Mouse (Mus musculus): ENCODE results near the gene Islr. TPM values are rescaled to one million over a fixed set of nuclear protein-coding genes. Genes with fewer than 3 reads are reported as not detected.

Islr gene
- polyA plus RNA-seq, 1 experiment from 2014 or later = 109 TPM

- peak overlapping the region; percentile 53 for H3K4me2 ChIP-seq
- no peak overlapping the region for H3K27ac ChIP-seq
- peaks cover 63% of the 10 kb centered on the region for H3K4me1 ChIP-seq (replicated peaks)
- no peaks in the 10 kb centered on the region for H3K36me3 ChIP-seq
- no peaks in the 10 kb centered on the region for H3K9me3 ChIP-seq
- WGBS = 1% methylated on average over 37 of the region's 37 CpGs
- peaks cover 88% of the 10 kb centered on the region for H3K27me3 ChIP-seq
- H3K4me3 ChIP-seq (replicated peaks) = peak overlapping the region; percentile 32
- ATAC-seq (ENCODE audit: insufficient number of reproducible peaks, insufficient read depth, low FRiP score, low TSS enrichment, low read depth) = no peak
- H3K9ac ChIP-seq (replicated peaks) = 0 out of 2 replicates have a peak overlapping the region, but pooled peaks have one; percentile 28
Measured at GRCm38 (mm10) chr9:58201861-58202549, 2.1 kb downstream of the Islr start.

- Histone ChIP-seq H3K4me2 (peak overlapping the region; percentile 53), H3K27ac (no peak overlapping the region; the same call in 1 of the 2 replicates), H3K27me3 (peaks cover 96% of the 10 kb centered on the region), H3K4me3 (replicated peaks) (peak overlapping the region; percentile 32), H3K9me3 (no peaks in the 10 kb centered on the region), H3K9ac (replicated peaks) (no peak overlapping the region; the same call in 1 of the 2 replicates), H3K4me1 (replicated peaks) (peaks cover 70% of the 10 kb centered on the region), H3K36me3 (no peaks in the 10 kb centered on the region)
- no peak for ATAC-seq (ENCODE audit: insufficient number of reproducible peaks, insufficient read depth, low FRiP score, low TSS enrichment, low read depth)
- WGBS = 1% methylated on average over 24 of the region's 24 CpGs
Measured at GRCm38 (mm10) chr9:58201091-58201842, 2.8 kb downstream of the Islr start.

- 10% methylated on average over 11 of the region's 11 CpGs for WGBS
- Histone ChIP-seq H3K9me3 (no peaks in the 10 kb centered on the region), H3K4me3 (replicated peaks) (peak overlapping the region; percentile 32; the same call in 1 of the 2 replicates), H3K36me3 (no peaks in the 10 kb centered on the region), H3K4me1 (replicated peaks) (peaks cover 78% of the 10 kb centered on the region), H3K4me2 (peak overlapping the region; percentile 53), H3K27me3 (peaks cover 98% of the 10 kb centered on the region), H3K27ac (no peak overlapping the region), H3K9ac (replicated peaks) (no peak overlapping the region)
- ATAC-seq (ENCODE audit: insufficient number of reproducible peaks, insufficient read depth, low FRiP score, low TSS enrichment, low read depth) = no peak
Measured at GRCm38 (mm10) chr9:58200270-58201090, 3.6 kb downstream of the Islr start.

- H3K27me3 ChIP-seq = peaks cover 98% of the 10 kb centered on the region
- H3K9me3 ChIP-seq = no peaks in the 10 kb centered on the region
- H3K4me2 ChIP-seq = peak overlapping the region; percentile 53
- H3K4me3 ChIP-seq (replicated peaks) = peak overlapping the region; percentile 32
- H3K27ac ChIP-seq = no peak overlapping the region
- 2% methylated on average over 41 of the region's 41 CpGs for WGBS
- H3K9ac ChIP-seq (replicated peaks) = peak overlapping the region; percentile 32; the same call in 1 of the 2 replicates
- H3K36me3 ChIP-seq = no peaks in the 10 kb centered on the region
- H3K4me1 ChIP-seq (replicated peaks) = peaks cover 86% of the 10 kb centered on the region
- no peak for ATAC-seq (ENCODE audit: insufficient number of reproducible peaks, insufficient read depth, low FRiP score, low TSS enrichment, low read depth)
Measured at GRCm38 (mm10) chr9:58199381-58200269, 4.5 kb downstream of the Islr start.

- 1% methylated on average over 38 of the region's 38 CpGs for WGBS
- Histone ChIP-seq H3K9me3 (no peaks in the 10 kb centered on the region), H3K36me3 (no peaks in the 10 kb centered on the region), H3K4me3 (replicated peaks) (peak overlapping the region; percentile 32), H3K4me1 (replicated peaks) (peaks cover 91% of the 10 kb centered on the region), H3K27me3 (peaks cover 100% of the 10 kb centered on the region), H3K27ac (no peak overlapping the region), H3K4me2 (peak overlapping the region; percentile 53), H3K9ac (replicated peaks) (peak overlapping the region; percentile 32; the same call in 1 of the 2 replicates)
- ATAC-seq (ENCODE audit: insufficient number of reproducible peaks, insufficient read depth, low FRiP score, low TSS enrichment, low read depth) = no peak
Measured at GRCm38 (mm10) chr9:58198801-58199371, 5.2 kb downstream of the Islr start.

- Histone ChIP-seq H3K27ac (no peak overlapping the region), H3K4me2 (peak overlapping the region; percentile 53), H3K4me1 (replicated peaks) (peaks cover 84% of the 10 kb centered on the region), H3K9me3 (no peaks in the 10 kb centered on the region), H3K27me3 (peaks cover 100% of the 10 kb centered on the region), H3K9ac (replicated peaks) (no peak overlapping the region), H3K36me3 (no peaks in the 10 kb centered on the region), H3K4me3 (replicated peaks) (peak overlapping the region; percentile 32)
- ATAC-seq (ENCODE audit: insufficient number of reproducible peaks, insufficient read depth, low FRiP score, low TSS enrichment, low read depth) = no peak
- 1% methylated on average over 58 of the region's 58 CpGs for WGBS
Measured at GRCm38 (mm10) chr9:58197781-58198701, 6.1 kb downstream of the Islr start.

GRCm38 (mm10) chr9:58196610-58197567 lies 7.2 kb downstream of the Islr start:
- ATAC-seq (ENCODE audit: insufficient number of reproducible peaks, insufficient read depth, low FRiP score, low TSS enrichment, low read depth) = no peak
- Histone ChIP-seq H3K4me1 (replicated peaks) (peaks cover 72% of the 10 kb centered on the region), H3K27me3 (peaks cover 90% of the 10 kb centered on the region), H3K9me3 (no peaks in the 10 kb centered on the region), H3K36me3 (no peaks in the 10 kb centered on the region), H3K4me3 (replicated peaks) (peak overlapping the region; percentile 32), H3K4me2 (peak overlapping the region; percentile 53), H3K27ac (no peak overlapping the region), H3K9ac (replicated peaks) (0 out of 2 replicates have a peak overlapping the region, but pooled peaks have one; percentile 9)
- 2% methylated on average over 46 of the region's 46 CpGs for WGBS

GRCm38 (mm10) chr9:58196141-58196540 lies 8.0 kb downstream of the Islr start:
- H3K27ac ChIP-seq = no peak overlapping the region
- peak overlapping the region; percentile 53 for H3K4me2 ChIP-seq
- H3K27me3 ChIP-seq = peaks cover 82% of the 10 kb centered on the region
- no peak for ATAC-seq (ENCODE audit: insufficient number of reproducible peaks, insufficient read depth, low FRiP score, low TSS enrichment, low read depth)
- peak overlapping the region; percentile 22 for H3K4me3 ChIP-seq (replicated peaks)
- H3K9ac ChIP-seq (replicated peaks) = no peak overlapping the region
- WGBS = 4% methylated on average over 14 of the region's 14 CpGs
- no peaks in the 10 kb centered on the region for H3K9me3 ChIP-seq
- no peaks in the 10 kb centered on the region for H3K36me3 ChIP-seq
- H3K4me1 ChIP-seq (replicated peaks) = peaks cover 65% of the 10 kb centered on the region

Measured in limb, embryonic 12.5 days (tissue).